Mouse (Mus musculus): ENCODE measurements around the gene Zfp84. TPM values are rescaled to one million over a fixed set of nuclear protein-coding genes. Genes with fewer than 3 reads are reported as not detected.

The Zfp84 gene
- total RNA-seq, 2 experiments from 2014 or later: 9.6 to 12.3 TPM

- 0 out of 2 replicates have a peak, but pooled peaks have one; percentile 8 for ATAC-seq (ENCODE audit: poor library complexity, severe bottlenecking)
These were observed 46.9 kb downstream of the Zfp84 start for GRCm38 (mm10) chr7:29815061-29815784.

GRCm38 (mm10) chr7:29815910-29816429, 47.6 kb downstream of the Zfp84 start, which contains the start of gene Zfp790:
TSS of gene Zfp790 (plus strand) at chr7:29816114.
- peak; percentile 94 for ATAC-seq (ENCODE audit: poor library complexity, severe bottlenecking)

GRCm38 (mm10) chr7:29818619-29819254, 50.4 kb downstream of the Zfp84 start:
- peak; percentile 66 for ATAC-seq (ENCODE audit: poor library complexity, severe bottlenecking)

GRCm38 (mm10) chr7:29828001-29828400, 59.6 kb downstream of the Zfp84 start:
- ATAC-seq (ENCODE audit: poor library complexity, severe bottlenecking): no peak

Other genes with a start within 250 kb of the Zfp84 start
- gene Sipa1l3, start 249.9 kb upstream of the Zfp84 start, total RNA-seq (2015): 23.3 and 30.2 TPM in 2 replicates
- gene Sipa1l3, start 249.9 kb upstream of the Zfp84 start, total RNA-seq (2017): 6.8 and 11.8 TPM in 2 replicates
- gene Catsperg2, start 41.5 kb upstream of the Zfp84 start, total RNA-seq (2015): not detected in 2 replicates
- gene Catsperg2, start 41.5 kb upstream of the Zfp84 start, total RNA-seq (2017): not detected in 2 replicates
- 0.25 TPM in 1 of 2 replicates, not detected in the other for gene Zfp30, start 15.4 kb downstream of the Zfp84 start, total RNA-seq (2015)
- not detected in 2 replicates for gene Zfp30, start 15.4 kb downstream of the Zfp84 start, total RNA-seq (2017)
- 4.8 and 5.6 TPM in 2 replicates for gene Zfp790, start 47.6 kb downstream of the Zfp84 start, total RNA-seq (2015)
- gene Zfp790, start 47.6 kb downstream of the Zfp84 start, total RNA-seq (2017): 9.0 and 9.1 TPM in 2 replicates
- 1.2 and 1.3 TPM in 2 replicates for gene Zfp940, start 85.1 kb downstream of the Zfp84 start, total RNA-seq (2015)
- gene Zfp940, start 85.1 kb downstream of the Zfp84 start, total RNA-seq (2017): 1.2 and 1.4 TPM in 2 replicates
- gene Zfp420, start 91.4 kb downstream of the Zfp84 start, total RNA-seq (2015): 2.0 and 2.2 TPM in 2 replicates
- 1.7 and 3.1 TPM in 2 replicates for gene Zfp420, start 91.4 kb downstream of the Zfp84 start, total RNA-seq (2017)
- gene Zfp27, start 138.0 kb downstream of the Zfp84 start, total RNA-seq (2015): 2.0 and 3.1 TPM in 2 replicates
- 4.3 and 4.8 TPM in 2 replicates for gene Zfp27, start 138.0 kb downstream of the Zfp84 start, total RNA-seq (2017)
- 1.5 and 1.7 TPM in 2 replicates for gene Zfp383, start 139.7 kb downstream of the Zfp84 start, total RNA-seq (2015)
- gene Zfp383, start 139.7 kb downstream of the Zfp84 start, total RNA-seq (2017): 0.37 and 2.0 TPM in 2 replicates
- 6.7 and 6.9 TPM in 2 replicates for gene Zfp74, start 185.5 kb downstream of the Zfp84 start, total RNA-seq (2015)
- gene Zfp74, start 185.5 kb downstream of the Zfp84 start, total RNA-seq (2017): 2.9 and 3.5 TPM in 2 replicates
- gene Zfp568, start 215.4 kb downstream of the Zfp84 start, total RNA-seq (2015): 4.9 and 7.0 TPM in 2 replicates
- gene Zfp568, start 215.4 kb downstream of the Zfp84 start, total RNA-seq (2017): 14.6 and 15.1 TPM in 2 replicates

All from megakaryocyte, adult 5-6 weeks (primary cell).